Mouse (Mus musculus): ENCODE data around the gene Sp2.

Sp2 gene

DNA sequence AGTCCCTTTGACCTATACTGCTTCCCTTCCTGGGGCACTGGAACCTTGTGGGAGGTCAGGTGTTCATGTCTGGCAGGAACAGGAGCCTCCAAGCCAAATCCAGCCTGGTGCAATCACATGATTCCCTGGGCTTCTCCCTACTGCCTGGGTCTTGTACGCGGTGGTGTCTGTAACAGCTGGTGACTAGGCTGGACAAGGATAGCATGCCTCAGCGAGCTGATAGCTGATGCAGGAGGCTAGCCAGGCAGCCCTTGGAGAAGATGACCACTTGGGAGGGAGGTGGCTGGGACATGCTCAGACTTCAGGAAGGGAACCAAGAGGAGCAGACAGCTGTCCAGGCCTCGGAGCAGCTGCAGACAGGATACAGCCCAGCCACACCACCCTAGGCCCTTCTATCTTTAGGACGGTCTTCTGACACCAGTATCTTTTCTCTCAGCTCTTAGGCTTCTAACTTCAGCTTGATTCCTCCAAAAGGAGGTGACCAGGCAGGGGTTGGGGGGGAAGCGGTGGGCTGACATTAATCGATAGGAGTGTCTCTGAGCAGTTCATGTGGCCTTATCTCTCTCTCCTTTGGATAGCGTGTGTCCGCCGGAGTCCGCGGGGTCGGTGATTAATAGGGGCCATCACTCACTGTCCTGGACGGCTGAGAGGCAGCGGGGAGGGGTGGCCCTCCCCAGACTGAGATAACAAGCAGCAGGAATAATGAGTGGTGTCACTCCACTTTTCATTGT is 76.2 kb downstream of the Sp2 start:
- DNase-seq: peak in 1 of 2 experiments; percentile 52

Measured in lung, postnatal 4 days (tissue).